Mouse (Mus musculus): ENCODE data around the gene Raly. TPM values are rescaled to one million over a fixed set of nuclear protein-coding genes. Genes with fewer than 3 reads are reported as not detected.

Gene Raly
- polyA plus RNA-seq (2015; fragmentation: Nextera tagmentation; extraction: Ambion mirVana) = 20.1 and 20.5 TPM in 2 replicates

DNA sequence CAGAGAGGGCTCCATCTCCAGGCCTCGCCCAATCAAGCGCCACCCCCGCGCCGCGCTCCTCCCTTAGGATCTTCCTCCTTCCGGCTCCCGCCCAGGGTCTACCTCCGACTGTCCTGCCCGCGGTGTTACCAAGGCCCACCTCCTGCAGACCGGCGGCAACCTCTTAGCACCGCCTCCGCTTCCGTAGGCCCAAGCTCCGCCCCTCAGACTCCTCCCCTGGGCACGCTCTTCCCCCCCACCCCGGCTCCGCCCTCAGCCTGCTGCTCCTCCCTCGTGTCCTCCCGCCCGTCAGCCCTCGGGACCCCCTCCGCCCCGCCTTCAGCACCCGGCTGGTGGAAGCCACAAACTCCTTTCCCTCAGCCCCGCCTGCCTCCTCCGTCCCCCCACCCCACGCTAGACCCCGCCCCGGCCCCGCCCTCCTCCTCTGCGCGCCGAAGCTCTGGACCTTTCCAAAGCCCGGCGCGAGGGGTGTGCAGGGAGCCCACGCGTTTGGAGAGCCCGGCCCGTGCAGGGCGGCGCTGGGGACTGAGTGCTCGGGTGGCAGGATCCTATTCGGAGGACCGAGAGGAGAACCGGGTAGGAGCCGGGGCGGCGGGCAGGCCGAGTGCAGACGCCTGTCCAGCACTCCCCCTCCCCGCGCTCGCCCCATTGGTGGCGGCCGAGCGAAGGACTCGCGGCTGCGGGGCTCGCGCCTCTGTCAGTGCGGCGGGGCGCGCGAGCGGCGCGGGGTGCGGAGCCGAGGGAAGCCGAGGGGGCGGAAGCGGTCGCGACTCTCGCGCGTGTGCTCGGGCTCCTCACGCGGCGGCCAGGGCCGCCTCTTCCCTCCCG lies at the start of gene Raly, which contains the start of gene a:
Raly (plus strand) TSS at position 441 of the 828 bp plus-strand sequence.
a (plus strand) TSS at position 747 of the 828 bp plus-strand sequence.
- Histone ChIP-seq H3K27me3 (replicated peaks; ENCODE audit: control insufficient read depth, insufficient read depth, low read length) (no peaks in the 10 kb centered on the region), H3K27ac (ENCODE audit: low read depth, low read length) (peak within 1 kb of the TSS; percentile 95), H3K4me3 (ENCODE audit: low read depth, low read length) (peak within 1 kb of the TSS; percentile 86), H3K9me3 (ENCODE audit: control insufficient read depth) (no peaks in the 10 kb centered on the region), H3K9ac (ENCODE audit: low read depth, low read length) (peak within 1 kb of the TSS; percentile 90), H3K36me3 (ENCODE audit: control insufficient read depth, insufficient read depth) (no peaks in the 10 kb centered on the region), H3K4me2 (replicated peaks; ENCODE audit: low read depth) (peak within 1 kb of the TSS; percentile 71), H3K4me1 (replicated peaks; ENCODE audit: control insufficient read depth, insufficient read depth, low read length) (peaks cover 14% of the 10 kb centered on the region; the same call in 1 of the 2 replicates)
- peak; percentile 93 for ATAC-seq
- under 1% methylated on average over 89 of the region's 89 CpGs for WGBS
- TF ChIP-seq CTCF (IDR thresholded peaks at IDR 0.05; ENCODE audit: low read depth) = peak; percentile 40

- H3K27ac ChIP-seq (ENCODE audit: low read depth, low read length) = no peak overlapping the region
- WGBS = 70% methylated on average over 10 of the region's 10 CpGs
- H3K4me3 ChIP-seq (ENCODE audit: low read depth, low read length) = no peak overlapping the region
- H3K9me3 ChIP-seq (ENCODE audit: control insufficient read depth) = no peaks in the 10 kb centered on the region
- H3K4me1 ChIP-seq (replicated peaks; ENCODE audit: control insufficient read depth, insufficient read depth, low read length) = no peaks in the 10 kb centered on the region
- no peaks in the 10 kb centered on the region for H3K36me3 ChIP-seq (ENCODE audit: control insufficient read depth, insufficient read depth)
- no peak for ATAC-seq
- no peaks in the 10 kb centered on the region for H3K27me3 ChIP-seq (replicated peaks; ENCODE audit: control insufficient read depth, insufficient read depth, low read length)
- no peak overlapping the region for H3K4me2 ChIP-seq (replicated peaks; ENCODE audit: low read depth)
- H3K9ac ChIP-seq (ENCODE audit: low read depth, low read length) = no peak overlapping the region
- no peak for TF ChIP-seq CTCF (IDR thresholded peaks at IDR 0.05; ENCODE audit: low read depth)
These were observed 47.7 kb upstream of the Raly start for GRCm38 (mm10) chr2:154742911-154743819.

DNA sequence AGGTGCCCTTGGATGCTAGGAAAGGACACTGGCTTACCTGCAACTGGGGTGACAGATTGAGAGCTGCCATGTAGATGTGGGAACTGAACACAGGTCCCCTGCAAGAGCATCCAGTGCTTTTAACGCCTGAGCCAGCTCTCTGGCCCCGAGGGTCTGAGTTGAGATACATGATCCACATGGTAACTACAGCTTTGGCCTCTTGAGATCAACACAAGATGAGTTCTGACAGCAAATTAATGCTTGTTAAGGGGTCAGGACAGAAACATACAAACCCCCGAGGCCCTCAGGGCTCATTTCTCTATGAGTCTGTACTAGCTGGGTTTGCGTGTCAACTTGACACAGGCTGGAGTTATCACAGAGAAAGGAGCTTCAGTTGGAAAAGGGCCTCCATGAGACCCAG lies 47.0 kb upstream of the Raly start:
- no peak for ATAC-seq
- Histone ChIP-seq H3K36me3 (ENCODE audit: control insufficient read depth, insufficient read depth) (no peaks in the 10 kb centered on the region), H3K27ac (ENCODE audit: low read depth, low read length) (no peak overlapping the region), H3K27me3 (replicated peaks; ENCODE audit: control insufficient read depth, insufficient read depth, low read length) (no peaks in the 10 kb centered on the region), H3K9ac (ENCODE audit: low read depth, low read length) (no peak overlapping the region), H3K4me2 (replicated peaks; ENCODE audit: low read depth) (no peak overlapping the region), H3K9me3 (ENCODE audit: control insufficient read depth) (no peaks in the 10 kb centered on the region), H3K4me1 (replicated peaks; ENCODE audit: control insufficient read depth, insufficient read depth, low read length) (no peaks in the 10 kb centered on the region), H3K4me3 (ENCODE audit: low read depth, low read length) (no peak overlapping the region)
- 78% methylated on average over 4 of the region's 4 CpGs for WGBS
- TF ChIP-seq CTCF (IDR thresholded peaks at IDR 0.05; ENCODE audit: low read depth) = no peak

- Histone ChIP-seq H3K9me3 (ENCODE audit: control insufficient read depth) (no peaks in the 10 kb centered on the region), H3K4me1 (replicated peaks; ENCODE audit: control insufficient read depth, insufficient read depth, low read length) (no peaks in the 10 kb centered on the region), H3K36me3 (ENCODE audit: control insufficient read depth, insufficient read depth) (no peaks in the 10 kb centered on the region), H3K9ac (ENCODE audit: low read depth, low read length) (no peak overlapping the region), H3K4me2 (replicated peaks; ENCODE audit: low read depth) (no peak overlapping the region), H3K27me3 (replicated peaks; ENCODE audit: control insufficient read depth, insufficient read depth, low read length) (no peaks in the 10 kb centered on the region), H3K27ac (ENCODE audit: low read depth, low read length) (no peak overlapping the region), H3K4me3 (ENCODE audit: low read depth, low read length) (no peak overlapping the region)
- peak; percentile 38; the same call in 1 of the 2 replicates for TF ChIP-seq CTCF (IDR thresholded peaks at IDR 0.05; ENCODE audit: low read depth)
- ATAC-seq = no peak
- 86% methylated on average over 2 of the region's 2 CpGs for WGBS
These were observed 42.5 kb upstream of the Raly start for GRCm38 (mm10) chr2:154748383-154748782.

- H3K4me2 ChIP-seq (replicated peaks; ENCODE audit: low read depth) = no peak overlapping the region
- WGBS = 62% methylated on average over 23 of the region's 23 CpGs
- no peak for ATAC-seq
- no peaks in the 10 kb centered on the region for H3K27me3 ChIP-seq (replicated peaks; ENCODE audit: control insufficient read depth, insufficient read depth, low read length)
- no peaks in the 10 kb centered on the region for H3K4me1 ChIP-seq (replicated peaks; ENCODE audit: control insufficient read depth, insufficient read depth, low read length)
- no peak for TF ChIP-seq CTCF (IDR thresholded peaks at IDR 0.05; ENCODE audit: low read depth)
- no peak overlapping the region for H3K27ac ChIP-seq (ENCODE audit: low read depth, low read length)
- no peaks in the 10 kb centered on the region for H3K9me3 ChIP-seq (ENCODE audit: control insufficient read depth)
- no peak overlapping the region for H3K4me3 ChIP-seq (ENCODE audit: low read depth, low read length)
- H3K9ac ChIP-seq (ENCODE audit: low read depth, low read length) = no peak overlapping the region
- H3K36me3 ChIP-seq (ENCODE audit: control insufficient read depth, insufficient read depth) = no peaks in the 10 kb centered on the region
These were observed 41.6 kb upstream of the Raly start for GRCm38 (mm10) chr2:154749046-154750036.
